Mouse (Mus musculus): ENCODE results near the gene Sesn3. TPM values are rescaled to one million over a fixed set of nuclear protein-coding genes. Genes with fewer than 3 reads are reported as not detected.

The Sesn3 gene
- total and polyA plus RNA-seq, 3 experiments = 1.5 to 6.0 TPM; not detected in 1

DNA sequence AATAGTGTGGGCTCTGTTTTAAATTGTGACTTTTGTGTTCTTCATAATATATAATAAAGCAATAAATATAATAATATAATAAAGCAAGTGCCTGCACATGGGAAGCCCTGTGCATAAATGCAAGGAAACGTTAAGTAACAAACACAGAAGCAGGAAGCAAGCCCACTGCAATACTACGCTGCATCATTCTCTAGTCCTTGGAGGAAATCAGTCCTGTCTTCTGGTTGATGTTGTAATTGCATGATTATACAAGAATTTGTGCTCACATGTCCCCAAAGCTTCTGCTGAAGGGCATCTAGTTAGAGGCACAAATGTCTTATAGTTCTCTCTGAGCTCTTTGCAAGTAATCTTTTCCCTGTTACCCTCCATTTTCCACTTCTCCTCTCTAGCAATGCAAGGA, 6.3 kb upstream of the Sesn3 start:
- no peaks in the 10 kb centered on the region for H3K9me3 ChIP-seq (replicated peaks; ENCODE audit: insufficient read depth, low read length)
- no peaks in the 10 kb centered on the region for H3K36me3 ChIP-seq (ENCODE audit: control insufficient read depth in 1 of 2, insufficient read depth in 2 of 2, low read length in 2 of 2)
- no peak for DNase-seq (ENCODE audit: low read depth, low spot score)
- H3K4me3 ChIP-seq (ENCODE audit: control insufficient read depth in 1 of 2, insufficient read depth in 1 of 2, low read depth in 2 of 2, low read length in 2 of 2) = no peak overlapping the region
- H3K9ac ChIP-seq (ENCODE audit: control insufficient read depth, low read depth, low read length, poor library complexity, severe bottlenecking) = no peak overlapping the region
- no peaks in the 10 kb centered on the region for H3K79me2 ChIP-seq (ENCODE audit: control insufficient read depth, insufficient read depth, low read length, poor library complexity)
- H3K27ac ChIP-seq (ENCODE audit: control insufficient read depth, low read depth, low read length) = no peak overlapping the region
- TF ChIP-seq EP300 (IDR thresholded peaks at IDR 0.05; ENCODE audit: low read depth in 1 of 2, low read length in 2 of 2) (no peak), MAX (IDR thresholded peaks at IDR 0.05; ENCODE audit: low read length) (no peak), ZMIZ1 (IDR thresholded peaks at IDR 0.05; ENCODE audit: low read depth, low read length) (no peak), MAFK (IDR thresholded peaks at IDR 0.05; ENCODE audit: borderline replicate concordance, low read depth, low read length) (no peak), NRF1 (IDR thresholded peaks at IDR 0.05; ENCODE audit: insufficient read depth, low read depth, low read length, poor library complexity, severe bottlenecking) (no peak), USF2 (IDR thresholded peaks at IDR 0.05; ENCODE audit: borderline replicate concordance in 1 of 2, insufficient read depth in 1 of 2, low read depth in 1 of 2, low read length in 2 of 2) (no peak)
- H3K4me1 ChIP-seq (ENCODE audit: control insufficient read depth in 1 of 2, insufficient read depth in 2 of 2, low read length in 2 of 2) = no peaks in the 10 kb centered on the region
- peaks cover 14 to 27% of the 10 kb centered on the region in 2 experiments for H3K27me3 ChIP-seq (ENCODE audit: control insufficient read depth in 1 of 2, insufficient read depth in 2 of 2, low read length in 2 of 2)

DNA sequence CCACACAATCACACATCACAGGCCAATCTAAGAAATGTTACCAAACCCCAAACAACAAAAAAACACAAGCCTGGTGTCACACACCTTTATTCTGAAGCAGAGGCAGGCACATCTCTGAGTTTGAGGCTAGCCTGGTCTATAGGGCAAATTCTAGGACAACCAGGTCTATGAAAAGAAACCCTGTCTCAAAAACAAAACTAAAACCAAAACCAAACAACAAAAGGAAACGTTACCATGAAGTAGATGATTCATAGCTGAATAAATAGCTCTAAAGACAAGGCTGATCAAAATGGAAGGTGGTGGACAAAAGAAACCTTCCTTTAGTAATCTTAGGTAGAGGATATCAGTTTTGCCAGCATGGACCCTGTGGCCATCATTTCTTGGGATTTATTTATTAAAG, 1.9 kb upstream of the Sesn3 start:
- H3K27me3 ChIP-seq (ENCODE audit: control insufficient read depth in 1 of 2, insufficient read depth in 2 of 2, low read length in 2 of 2) = peaks cover 16 to 29% of the 10 kb centered on the region in 2 experiments
- H3K9ac ChIP-seq (ENCODE audit: control insufficient read depth, low read depth, low read length, poor library complexity, severe bottlenecking) = no peak overlapping the region
- peaks cover 0 to 12% of the 10 kb centered on the region in 2 experiments; a peak in 2 of 4 replicates for H3K36me3 ChIP-seq (ENCODE audit: control insufficient read depth in 1 of 2, insufficient read depth in 2 of 2, low read length in 2 of 2)
- H3K79me2 ChIP-seq (ENCODE audit: control insufficient read depth, insufficient read depth, low read length, poor library complexity) = no peaks in the 10 kb centered on the region
- H3K27ac ChIP-seq (ENCODE audit: control insufficient read depth, low read depth, low read length) = no peak overlapping the region
- no peak for DNase-seq (ENCODE audit: low read depth, low spot score)
- H3K4me3 ChIP-seq (ENCODE audit: control insufficient read depth in 1 of 2, insufficient read depth in 1 of 2, low read depth in 2 of 2, low read length in 2 of 2) = no peak overlapping the region
- no peak for TF ChIP-seq KAT2A (conservative IDR thresholded peaks at IDR 0.05; ENCODE audit: low read depth, low read length)
- TF ChIP-seq E2F4 (IDR thresholded peaks at IDR 0.05; ENCODE audit: borderline replicate concordance, low read depth, low read length) = no peak
- TF ChIP-seq HCFC1 (IDR thresholded peaks at IDR 0.05; ENCODE audit: low read depth, low read length) = no peak
- no peak for TF ChIP-seq MAFK (IDR thresholded peaks at IDR 0.05; ENCODE audit: borderline replicate concordance, low read depth, low read length)
- TF ChIP-seq JUND (IDR thresholded peaks at IDR 0.05; ENCODE audit: low read depth, low read length) = no peak
- TF ChIP-seq ZC3H11A (IDR thresholded peaks at IDR 0.05; ENCODE audit: low read depth, low read length) = no peak
- TF ChIP-seq UBTF (IDR thresholded peaks at IDR 0.05; ENCODE audit: borderline replicate concordance, insufficient read depth, low read depth, low read length) = no peak
- no peak for TF ChIP-seq USF2 (IDR thresholded peaks at IDR 0.05; ENCODE audit: borderline replicate concordance in 1 of 2, insufficient read depth in 1 of 2, low read depth in 1 of 2, low read length in 2 of 2)
- no peak for TF ChIP-seq SMC3 (IDR thresholded peaks at IDR 0.05; ENCODE audit: low read depth, low read length)
- TF ChIP-seq EP300 (IDR thresholded peaks at IDR 0.05; ENCODE audit: low read depth in 1 of 2, low read length in 2 of 2) = no peak
- H3K9me3 ChIP-seq (replicated peaks; ENCODE audit: insufficient read depth, low read length) = no peaks in the 10 kb centered on the region
- H3K4me1 ChIP-seq (ENCODE audit: control insufficient read depth in 1 of 2, insufficient read depth in 2 of 2, low read length in 2 of 2) = peaks cover 0 to 9% of the 10 kb centered on the region in 2 experiments; a peak in 3 of 4 replicates

All from MEL (cell line).